Mouse (Mus musculus) thymus, postnatal 36 days (tissue): ENCODE measurements around the gene Maco1.
"Not testable (repeated sequence)": the region's sequence is repeated elsewhere in the genome, so short reads cannot be mapped to it uniquely, and the experiment has no call there.

Experiments
- DNase-seq, 2 experiments: peaks; one replicate each; pipeline ENCODE4 v3.0.0; 2022; ENCODE audit warnings: mixed read lengths in 2 of 2

The Maco1 gene

GRCm38 (mm10) chr4:134856501-134856900 lies 3.4 kb upstream of the Maco1 start:
- DNase-seq = no peak

- no peak for DNase-seq
These were observed 2.9 kb upstream of the Maco1 start for GRCm38 (mm10) chr4:134856056-134856455.

DNA sequence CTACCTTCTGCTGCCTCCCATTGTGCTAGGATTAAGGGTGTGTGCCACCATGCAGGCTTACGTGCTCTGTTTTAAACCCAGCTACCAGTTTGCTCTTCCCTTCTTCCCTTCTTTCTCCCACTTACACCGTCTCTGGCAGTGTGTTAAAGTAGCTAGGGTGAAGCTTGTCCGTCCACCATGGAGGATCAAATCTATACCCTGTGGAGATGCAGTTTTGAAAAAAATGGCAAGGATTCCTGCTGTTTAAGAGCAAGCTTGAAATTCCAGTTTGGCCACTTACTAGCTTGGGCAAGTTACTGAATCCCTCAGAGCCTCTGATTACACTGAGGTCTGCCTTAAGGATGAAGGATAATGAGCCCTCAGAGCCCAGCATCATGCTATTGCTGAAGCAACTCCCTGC lies 2.2 kb upstream of the Maco1 start:
- DNase-seq = no peak

- DNase-seq = peak; percentile 93
These were observed 716 bp upstream of the Maco1 start for GRCm38 (mm10) chr4:134853637-134854485.

DNA sequence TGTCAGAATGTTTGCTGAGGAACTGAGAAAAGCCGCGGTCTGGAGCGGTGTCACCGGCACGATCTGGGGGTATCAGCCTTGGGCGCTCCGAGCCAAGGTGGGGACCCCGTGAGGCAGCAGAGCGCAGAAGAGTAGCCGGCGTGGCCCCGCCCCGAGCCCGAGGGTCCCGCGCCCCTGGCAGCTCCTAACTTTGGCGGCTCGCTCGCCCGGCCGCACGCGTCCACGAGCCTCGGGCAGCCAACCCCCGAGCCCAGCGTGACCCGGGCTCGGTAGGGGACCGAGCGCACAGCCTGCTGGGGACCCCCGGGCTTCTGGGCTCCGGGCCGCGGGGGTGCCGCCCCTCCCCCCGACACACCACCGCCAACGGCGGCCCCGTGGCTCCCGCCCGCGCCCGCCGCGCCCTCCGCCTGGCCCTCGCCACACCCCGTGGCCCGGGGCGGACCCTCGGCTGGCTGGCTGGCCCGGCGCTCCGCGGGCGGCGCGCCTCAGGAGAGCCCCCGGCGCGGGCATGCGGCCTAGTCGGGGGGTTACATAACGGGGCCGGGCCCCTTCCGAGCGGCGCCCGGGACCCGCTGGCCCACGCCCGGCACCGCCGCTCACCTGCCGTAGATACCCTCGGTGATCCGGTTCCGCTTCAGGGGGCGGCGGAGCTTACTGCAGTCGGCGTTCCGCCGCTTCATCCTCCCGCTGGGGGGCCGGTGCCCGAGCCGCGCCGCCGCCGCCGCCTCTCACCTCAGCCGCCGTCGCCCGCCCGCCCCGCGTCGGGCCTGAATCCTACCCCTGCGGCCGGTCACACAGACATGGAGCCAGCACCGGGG lies 498 bp downstream of the Maco1 start:
- DNase-seq = peak; percentile 54 to 68

- DNase-seq = no peak
These were observed 1.3 kb downstream of the Maco1 start for GRCm38 (mm10) chr4:134851876-134852275.

DNA sequence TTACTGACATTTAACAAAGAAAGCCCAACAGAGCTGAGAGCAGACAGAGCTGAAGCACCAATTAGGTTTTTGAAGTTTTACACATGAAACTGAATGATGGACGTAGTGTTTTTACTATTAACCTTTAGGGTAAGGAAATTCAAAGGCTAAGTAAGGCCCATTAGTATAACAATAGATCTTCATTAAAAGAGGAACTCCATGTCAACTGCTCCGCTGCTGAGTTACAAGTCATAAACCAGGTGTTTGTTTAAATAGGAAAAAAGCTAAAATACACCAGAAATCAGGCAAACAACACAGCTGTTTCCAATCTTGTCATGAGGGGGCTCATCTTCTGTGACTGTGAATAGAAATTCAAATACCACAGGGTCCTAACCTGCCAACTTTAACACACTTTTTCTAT lies 1.9 kb downstream of the Maco1 start:
- DNase-seq = no peak

DNA sequence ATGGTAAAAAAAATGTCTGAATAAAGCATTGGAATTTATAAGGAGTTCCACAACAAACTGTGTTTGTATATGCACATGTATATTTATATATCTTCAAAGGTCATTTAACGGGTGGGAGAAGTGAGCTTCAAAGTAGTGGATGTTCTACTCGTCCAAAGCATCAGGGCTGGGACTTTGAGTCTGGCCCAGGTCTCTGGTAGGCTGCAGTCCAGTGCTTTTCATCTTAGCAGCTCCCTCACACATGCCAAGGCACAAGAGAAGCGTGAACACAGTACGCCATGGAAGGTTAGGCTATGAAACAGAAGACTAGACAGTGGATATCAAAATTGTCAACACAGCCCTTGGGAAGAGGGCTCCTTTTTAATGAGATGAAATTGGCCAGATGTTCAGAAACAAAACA lies 2.6 kb downstream of the Maco1 start:
- DNase-seq = no peak

DNA sequence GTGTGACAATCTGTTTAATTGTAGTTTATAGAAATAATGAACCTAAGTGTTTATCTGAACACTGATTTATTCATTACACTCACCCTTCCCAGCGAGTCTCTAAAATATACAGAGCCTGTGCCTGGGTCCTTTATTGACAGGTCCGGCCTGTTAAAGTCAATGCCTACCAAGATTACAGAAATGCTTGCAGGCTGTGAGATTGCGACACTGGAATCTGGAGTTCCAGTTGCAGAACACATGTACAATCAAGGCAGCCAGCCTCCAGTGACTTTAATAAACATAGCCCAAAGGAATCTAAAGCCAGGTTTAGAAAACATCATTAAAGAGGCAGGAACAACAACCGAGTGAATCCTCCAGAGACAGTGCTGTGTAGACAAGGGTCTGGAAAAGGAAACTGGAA lies 5.6 kb downstream of the Maco1 start:
- DNase-seq = no peak

DNA sequence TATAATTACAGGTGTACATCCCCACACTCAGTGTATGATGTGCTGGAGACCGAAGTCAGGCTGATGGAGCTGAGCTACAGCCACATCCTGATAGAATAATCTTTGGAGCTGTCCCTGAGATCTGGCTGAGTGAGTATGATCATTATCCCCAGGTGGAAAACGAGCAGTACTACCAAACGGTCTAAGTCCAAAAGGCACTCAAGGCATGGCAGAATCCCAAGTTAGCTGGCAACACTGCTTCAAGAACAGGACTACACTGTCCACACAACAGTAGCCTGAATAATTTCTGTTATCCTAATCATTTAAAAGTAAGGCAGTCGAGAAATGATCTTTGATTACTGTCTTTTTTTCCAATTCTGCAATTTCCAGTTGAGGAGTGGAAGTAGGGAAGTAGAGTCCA lies 9.6 kb downstream of the Maco1 start:
- no peak for DNase-seq

- no peak for DNase-seq
These were observed 12.9 kb downstream of the Maco1 start for GRCm38 (mm10) chr4:134840231-134840630.

GRCm38 (mm10) chr4:134838706-134839105 lies 14.4 kb downstream of the Maco1 start:
- DNase-seq = not testable (repeated sequence)

DNA sequence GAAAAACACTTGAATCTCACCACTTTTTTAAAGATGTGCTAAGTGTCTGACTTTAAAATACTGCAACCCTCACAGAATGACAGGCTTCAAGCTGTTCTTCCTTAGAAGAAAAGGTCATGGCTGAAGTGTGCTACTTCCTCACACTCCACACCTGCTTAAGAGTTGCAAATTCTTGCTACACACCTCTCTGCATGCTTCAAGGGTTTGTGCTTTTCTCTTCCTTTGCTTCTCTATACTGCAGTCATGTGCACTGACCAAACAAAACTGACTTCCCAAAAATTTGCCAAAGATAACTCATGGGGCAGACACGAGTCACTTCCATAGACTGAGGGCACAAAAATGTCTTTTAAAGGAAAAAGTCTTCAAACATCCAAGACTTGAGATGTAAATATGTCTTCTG lies 14.9 kb downstream of the Maco1 start:
- DNase-seq = no peak

DNA sequence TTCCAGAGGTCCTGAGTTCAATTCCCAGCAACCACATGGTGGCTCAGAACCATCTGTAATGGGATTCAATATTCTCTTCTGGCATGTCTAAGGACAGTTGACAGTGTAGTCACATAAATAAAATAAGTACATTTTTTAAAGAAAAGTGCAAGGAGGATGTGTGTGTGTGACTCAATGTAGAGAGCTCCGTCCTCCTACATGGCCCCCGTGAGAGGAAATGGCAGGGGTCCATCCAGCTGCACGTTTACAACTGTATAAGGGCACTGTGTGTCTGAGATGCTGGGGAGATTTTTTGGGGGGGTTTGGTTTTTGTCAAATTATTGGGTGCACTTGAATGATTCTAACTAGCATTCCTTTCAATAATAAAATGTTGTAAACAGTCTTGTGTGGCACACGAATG lies 17.7 kb downstream of the Maco1 start:
- DNase-seq = no peak

- no peak for DNase-seq
These were observed 21.2 kb downstream of the Maco1 start for GRCm38 (mm10) chr4:134831934-134832333.

DNA sequence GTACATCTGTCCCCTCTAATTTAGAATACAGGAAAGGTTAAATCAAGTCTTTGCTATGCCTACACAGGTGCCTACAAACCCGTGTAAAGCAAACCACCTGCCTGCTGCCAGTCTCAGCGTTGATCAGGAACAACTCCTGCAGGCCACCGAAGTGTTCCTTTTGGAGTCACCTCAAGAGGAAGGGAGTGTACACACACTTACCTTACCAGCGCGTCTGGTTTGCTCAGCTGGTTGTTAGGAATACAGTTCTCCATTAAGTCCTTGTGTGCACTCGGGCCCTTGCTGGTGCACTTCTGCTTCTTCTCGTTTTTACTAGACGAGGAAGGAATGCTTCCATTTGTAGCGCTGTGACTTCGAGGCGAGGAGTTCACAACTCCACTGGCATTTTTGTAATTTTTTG lies 25.3 kb downstream of the Maco1 start:
- no peak for DNase-seq

DNA sequence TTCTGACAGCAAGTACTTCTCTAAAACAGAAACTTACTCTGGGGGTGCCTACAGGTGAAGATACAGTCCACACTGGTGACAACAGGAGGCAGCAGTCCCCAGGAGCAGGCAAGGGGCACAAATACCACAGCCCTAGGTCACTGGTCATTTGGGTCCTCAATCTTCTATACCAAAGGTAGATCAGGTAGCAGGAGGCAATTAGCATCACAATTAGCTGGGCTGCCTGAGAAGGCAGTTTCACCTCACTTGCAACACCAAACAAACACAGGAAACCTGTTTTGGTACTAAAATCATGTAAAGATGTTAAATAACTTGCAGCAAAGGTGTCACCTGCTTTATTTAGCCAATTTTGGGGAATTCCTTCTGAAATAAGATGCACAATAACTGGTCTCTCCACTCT lies 26.8 kb downstream of the Maco1 start:
- DNase-seq = no peak

- not testable (repeated sequence) for DNase-seq
These were observed 27.3 kb downstream of the Maco1 start for GRCm38 (mm10) chr4:134825864-134826263.

DNA sequence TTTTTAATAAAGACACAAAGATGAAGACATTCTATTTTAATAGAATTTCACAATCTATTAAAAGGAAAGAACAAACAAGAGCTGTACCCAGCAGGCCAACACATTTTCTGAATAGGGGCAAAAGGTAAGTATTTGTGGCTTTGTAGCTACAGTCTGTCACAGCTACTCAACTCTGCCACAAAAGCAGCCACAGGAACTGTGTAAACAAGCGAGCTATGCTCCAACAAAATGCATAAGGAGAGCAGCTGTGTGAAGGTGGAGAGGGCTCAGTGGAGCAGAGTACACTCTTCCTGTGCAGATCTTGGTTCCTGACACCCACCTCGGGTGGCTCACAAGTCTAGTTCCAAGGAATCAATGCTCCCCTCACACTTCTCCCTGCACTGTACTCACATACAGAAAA lies 29.6 kb downstream of the Maco1 start:
- DNase-seq = no peak

- DNase-seq = no peak
These were observed 32.1 kb downstream of the Maco1 start for GRCm38 (mm10) chr4:134821061-134821460.

GRCm38 (mm10) chr4:134817706-134818105 lies 35.4 kb downstream of the Maco1 start:
- DNase-seq = no peak

- DNase-seq = no peak
These were observed 38.9 kb downstream of the Maco1 start for GRCm38 (mm10) chr4:134814229-134814571.

DNA sequence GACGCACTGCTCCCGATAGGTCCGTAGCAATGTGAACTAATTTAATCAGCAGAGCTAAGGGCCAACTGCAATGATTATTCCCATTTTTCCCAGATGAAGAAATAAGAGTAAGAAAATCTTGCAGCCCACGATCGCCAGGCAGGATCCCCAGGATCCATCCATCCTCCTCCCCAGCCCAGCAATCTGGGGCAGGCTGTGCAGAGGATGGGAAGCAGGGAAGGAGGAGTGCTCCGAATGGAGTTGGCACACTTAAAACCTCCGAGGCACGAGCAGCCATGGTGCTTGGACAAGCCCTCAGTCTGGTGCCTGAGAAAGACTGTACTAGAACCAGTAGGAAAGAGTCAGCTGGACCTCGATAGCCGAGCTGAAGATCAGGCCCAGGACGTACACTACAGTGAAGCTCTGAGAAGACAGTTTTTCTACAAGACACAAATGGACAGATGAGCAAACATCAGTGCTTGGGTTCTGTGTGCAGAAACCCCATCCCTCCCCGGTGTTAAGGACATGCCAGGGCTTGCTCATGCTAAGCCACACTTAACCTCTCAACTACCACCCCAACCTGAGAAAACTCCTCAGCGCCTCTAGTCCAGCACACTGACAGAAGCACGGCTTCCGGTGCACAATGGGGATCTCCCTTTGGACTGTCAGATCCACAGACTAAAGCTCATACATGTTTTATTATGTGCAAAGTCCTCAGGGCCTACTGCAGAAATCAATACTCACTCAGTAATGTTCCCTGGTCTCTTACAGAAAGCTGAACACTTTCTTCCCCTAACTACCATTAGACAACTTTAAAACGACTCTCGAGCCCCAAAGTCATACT lies 39.5 kb downstream of the Maco1 start:
- no peak for DNase-seq
